Mouse (Mus musculus) olfactory bulb, adult 2 months (tissue): ENCODE measurements at regions not wholly inside any gene's neighbourhood (a gene's known extent, or its start where the extent isn't known, plus 50 kb on each side); places are given as distances from the start of the nearest gene placed in this dataset.

Experiments used
- CTCF ChIP-seq: fragments of 200-500 bp; IDR thresholded peaks from 2 replicates; pipeline ENCODE4 v1.5.1; 2012; ENCODE audit warnings: low read depth, mild to moderate bottlenecking, low read length, moderate library complexity; ENCODE audit not compliant: insufficient read depth
- POLR2A ChIP-seq: fragments of 200-500 bp; IDR thresholded peaks from 2 replicates; pipeline ENCODE4 v1.6.1; 2012; ENCODE audit warnings: mild to moderate bottlenecking, low read depth, low read length, moderate library complexity; ENCODE audit not compliant: insufficient read depth

GRCm38 (mm10) chr14:105732221-105733012 is 164.2 kb downstream of the Spry2 start:
- TF ChIP-seq POLR2A (0 out of 2 replicates have a peak, but pooled peaks have one; percentile 18), CTCF (no peak)
